ENCODE assay signal across 15 mouse cellular contexts in the genomic region with DNA sequence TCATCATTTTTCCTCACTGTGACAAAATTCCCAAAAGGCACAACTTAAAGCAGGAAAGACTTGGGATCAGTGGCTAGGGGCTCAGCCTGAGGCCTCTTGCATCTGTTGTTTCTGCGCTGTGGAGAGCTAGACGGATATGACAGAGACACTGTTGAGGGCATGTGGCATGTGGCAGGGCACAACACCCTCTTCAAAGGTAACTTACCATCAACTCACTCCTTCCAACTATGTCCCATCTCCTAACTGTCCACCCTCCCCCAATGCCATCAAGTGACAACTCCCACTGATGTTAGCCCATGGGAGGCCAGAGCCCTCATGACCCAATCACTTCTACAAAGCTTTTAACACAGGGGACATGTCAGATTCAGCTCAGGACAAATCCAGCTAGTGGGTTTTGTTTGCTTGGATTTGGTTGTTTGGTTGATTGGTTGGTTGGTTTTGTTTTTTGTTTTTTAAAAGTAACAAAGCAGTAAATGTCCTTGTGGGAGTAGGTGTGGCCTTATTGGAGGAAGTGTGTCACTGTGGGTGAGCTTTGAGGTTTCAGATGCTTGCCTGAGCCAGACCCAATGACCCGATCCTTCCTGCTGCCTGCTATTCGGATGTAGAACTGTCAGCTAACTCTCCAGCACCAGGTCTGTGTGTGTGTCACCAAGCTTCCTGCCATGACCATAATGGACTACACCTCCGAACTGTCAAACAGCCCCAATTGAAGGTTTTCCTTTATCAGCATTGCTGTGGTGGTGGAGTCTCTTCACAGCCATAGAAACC. TPM values are rescaled to one million over a fixed set of nuclear protein-coding genes. Genes with fewer than 3 reads are reported as not detected.
DNase-seq lines count a peak whose midpoint lies in the region; ATAC-seq lines count a peak whose summit lies in the region.
"Had no signal": no experiment of that assay in that cellular context is flagged by ENCODE, and none has a peak within 500 bp of the region (broad histone marks: within the 10 kb centered on the region; RNA-seq: fewer than 3 reads in every experiment).

No protein-coding gene starts in this region.

- H3K9me3 ChIP-seq in midbrain, embryonic 15.5 days: no peaks in the 10 kb centered on the region
- H3K9me3 ChIP-seq in kidney, embryonic 15.5 days (replicated peaks): no peaks in the 10 kb centered on the region
- H3K9me3 ChIP-seq: heart, embryonic 12.5 days; limb, embryonic 15.5 days; midbrain, embryonic 13.5 days; neural tube, embryonic 12.5 days had no signal

- peak; percentile 70 for DNase-seq in CD4-positive, CD25-positive, alpha-beta regulatory T cell, adult 2 months (ENCODE audit: low read depth, low spot score)
- DNase-seq in thymus, postnatal 0 days (ENCODE audit: low spot score): peak; percentile 66
- no peak for DNase-seq in right cerebral cortex, adult 2 months (ENCODE audit: low spot score in 2 of 2)
- DNase-seq: cerebellum, adult 18-20 months; gastrocnemius, postnatal 14 days had no signal

- H3K4me2 ChIP-seq in midbrain, embryonic 15.5 days: no peak overlapping the region
- no peak overlapping the region for H3K4me2 ChIP-seq in kidney, embryonic 15.5 days
- H3K4me2 ChIP-seq: heart, embryonic 12.5 days; limb, embryonic 15.5 days; midbrain, embryonic 13.5 days; neural tube, embryonic 12.5 days had no signal

- no peak overlapping the region for H3K9ac ChIP-seq in midbrain, embryonic 15.5 days
- H3K9ac ChIP-seq in kidney, embryonic 15.5 days: no peak overlapping the region
- H3K9ac ChIP-seq: heart, embryonic 12.5 days; limb, embryonic 15.5 days; midbrain, embryonic 13.5 days; neural tube, embryonic 12.5 days had no signal

- H3K36me3 ChIP-seq in midbrain, embryonic 15.5 days (replicated peaks): no peaks in the 10 kb centered on the region
- no peaks in the 10 kb centered on the region for H3K36me3 ChIP-seq in kidney, embryonic 15.5 days
- H3K36me3 ChIP-seq: heart, embryonic 12.5 days; limb, embryonic 15.5 days; midbrain, embryonic 13.5 days; neural tube, embryonic 12.5 days had no signal

- no peak overlapping the region for H3K4me3 ChIP-seq in midbrain, embryonic 15.5 days
- H3K4me3 ChIP-seq in kidney, embryonic 15.5 days (replicated peaks): no peak overlapping the region
- H3K4me3 ChIP-seq: erythroblast, embryonic 14.5 days; heart, embryonic 12.5 days; limb, embryonic 15.5 days; midbrain, embryonic 13.5 days; neural tube, embryonic 12.5 days had no signal

- no peaks in the 10 kb centered on the region for H3K27me3 ChIP-seq in midbrain, embryonic 15.5 days (replicated peaks)
- no peaks in the 10 kb centered on the region for H3K27me3 ChIP-seq in kidney, embryonic 15.5 days
- H3K27me3 ChIP-seq: heart, embryonic 12.5 days; limb, embryonic 15.5 days; midbrain, embryonic 13.5 days; neural tube, embryonic 12.5 days had no signal

- no peak overlapping the region for H3K27ac ChIP-seq in midbrain, embryonic 15.5 days
- no peak overlapping the region for H3K27ac ChIP-seq in kidney, embryonic 15.5 days
- H3K27ac ChIP-seq: limb, embryonic 15.5 days; midbrain, embryonic 13.5 days; neural tube, embryonic 12.5 days had no signal

- H3K4me1 ChIP-seq in midbrain, embryonic 15.5 days: peaks cover 5% of the 10 kb centered on the region
- no peaks in the 10 kb centered on the region for H3K4me1 ChIP-seq in kidney, embryonic 15.5 days
- H3K4me1 ChIP-seq: neural tube, embryonic 12.5 days had no signal

- ATAC-seq in activated CD4-positive, CD25-positive, alpha-beta regulatory T cell, adult 4 months: peak; percentile 99
- ATAC-seq in monocyte, adult 5-6 weeks (replicated peaks; ENCODE audit: insufficient number of reproducible peaks, low FRiP score, low TSS enrichment, poor library complexity, severe bottlenecking): peak; percentile 95
- ATAC-seq in midbrain, embryonic 15.5 days (replicated peaks): no peak
- ATAC-seq in kidney, embryonic 15.5 days (replicated peaks; ENCODE audit: low FRiP score): no peak
- ATAC-seq: forebrain, embryonic 16.5 days; midbrain, embryonic 13.5 days had no signal

- WGBS in midbrain, embryonic 15.5 days: 78% methylated on average over 5 of the region's 5 CpGs
- 71% methylated on average over 5 of the region's 5 CpGs for WGBS in kidney, embryonic 15.5 days

RNA-seq across cellular contexts. Expression of gene Lef1, which starts 53.2 kb away (rescaled TPM):
- polyA plus RNA-seq in activated CD4-positive, CD25-positive, alpha-beta regulatory T cell, adult 4 months (2017; shearing (Covaris generic)): 100 to 1,000 TPM; 175 to 182 TPM
- total RNA-seq in monocyte, adult 5-6 weeks (2017): 4.7 to 20.3 TPM (median 18.9 TPM) in 3 replicates
- 284 and 306 TPM in 2 replicates for polyA plus RNA-seq in thymus, postnatal 0 days (2015; fragmentation: Nextera tagmentation; extraction: Ambion mirVana)
- 71.4 and 79.6 TPM in 2 replicates for polyA plus RNA-seq in midbrain, embryonic 15.5 days (2015; fragmentation: Nextera tagmentation; extraction: Ambion mirVana)
- 25.6 and 26.2 TPM in 2 replicates for polyA plus RNA-seq in kidney, embryonic 15.5 days (2015; fragmentation: Nextera tagmentation; extraction: Ambion mirVana)
- polyA plus RNA-seq: erythroblast, embryonic 14.5 days had no signal

Comparison
In these comparisons a context has a peak if more than half of its experiments do, and no peak if none do; other contexts are left out.
1. DNase-seq: peak in CD4-positive, CD25-positive, alpha-beta regulatory T cell, adult 2 months (single experiment) and thymus, postnatal 0 days (single experiment); none in right cerebral cortex, adult 2 months (0 of 2).
2. ATAC-seq: peak in activated CD4-positive, CD25-positive, alpha-beta regulatory T cell, adult 4 months (single experiment) and monocyte, adult 5-6 weeks (single experiment); none in midbrain, embryonic 15.5 days (single experiment) and kidney, embryonic 15.5 days (single experiment).